Mouse (Mus musculus): ENCODE results near the gene Axdnd1. TPM values are rescaled to one million over a fixed set of nuclear protein-coding genes. Genes with fewer than 3 reads are reported as not detected.

The Axdnd1 gene
- polyA plus RNA-seq, 1 experiment from 2014 or later, result 0.13 TPM

DNA sequence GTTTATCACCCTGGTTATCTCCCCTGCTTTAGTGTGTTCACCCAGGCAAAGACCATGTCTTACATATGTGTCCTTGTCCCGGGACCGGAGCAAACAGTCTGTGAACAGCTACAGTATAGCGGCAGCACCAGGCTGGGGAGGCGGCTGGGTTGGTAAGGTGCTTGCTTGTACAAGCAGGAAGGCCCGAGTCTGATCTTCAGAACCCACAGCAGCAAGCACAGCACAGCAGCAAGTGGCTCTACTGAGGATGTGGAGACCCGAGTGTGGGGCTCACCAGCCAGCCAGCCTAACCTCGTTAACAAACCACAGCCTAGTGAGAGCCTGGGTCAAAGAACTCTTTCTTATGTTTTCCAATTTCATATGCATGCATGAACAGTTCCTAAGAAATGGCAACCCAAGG lies 140.8 kb downstream of the Axdnd1 start:
- Histone ChIP-seq H3K27me3 (replicated peaks) (no peaks in the 10 kb centered on the region), H3K4me2 (no peak overlapping the region), H3K4me3 (no peak overlapping the region), H3K9me3 (replicated peaks) (no peaks in the 10 kb centered on the region), H3K36me3 (no peaks in the 10 kb centered on the region), H3K4me1 (replicated peaks) (peaks cover 11% of the 10 kb centered on the region), H3K27ac (ENCODE audit: poor library complexity, severe bottlenecking) (no peak overlapping the region), H3K9ac (no peak overlapping the region)
- no peak for ATAC-seq (ENCODE audit: insufficient number of reproducible peaks, low FRiP score)
- WGBS, result 77% methylated on average over 7 of the region's 7 CpGs

DNA sequence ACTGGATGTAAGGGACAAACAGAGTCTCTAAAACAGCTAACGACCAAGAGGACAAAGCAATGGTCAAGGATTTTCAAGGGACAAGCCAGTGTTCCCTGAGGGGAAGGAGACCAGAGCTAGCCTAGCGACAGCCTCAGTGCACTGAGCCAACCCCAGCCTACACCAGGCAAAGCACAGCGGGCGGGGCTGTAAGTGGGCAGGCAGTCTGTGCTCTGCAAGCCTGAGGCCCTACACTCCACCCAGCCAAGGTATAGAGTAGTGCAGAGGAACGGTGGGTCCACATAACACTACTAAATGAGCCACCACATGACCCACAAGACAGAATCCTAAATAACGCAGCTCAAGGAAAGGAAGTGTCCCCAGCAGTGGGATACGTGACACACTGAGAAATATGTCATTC lies 147.3 kb downstream of the Axdnd1 start:
- WGBS, result 57% methylated on average over 7 of the region's 7 CpGs
- H3K9me3 ChIP-seq (replicated peaks), result no peaks in the 10 kb centered on the region

More for the DNA sequence above, 147.3 kb downstream of the Axdnd1 start:
- H3K4me2 ChIP-seq, result no peak overlapping the region
- H3K4me3 ChIP-seq, result no peak overlapping the region
- H3K4me1 ChIP-seq (replicated peaks), result 0 out of 2 replicates have a peak, but pooled peaks cover 3% of the 10 kb centered on the region
- no peak overlapping the region for H3K9ac ChIP-seq
- H3K27ac ChIP-seq (ENCODE audit: poor library complexity, severe bottlenecking), result no peak overlapping the region
- H3K36me3 ChIP-seq, result no peaks in the 10 kb centered on the region
- ATAC-seq (ENCODE audit: insufficient number of reproducible peaks, low FRiP score), result no peak
- H3K27me3 ChIP-seq (replicated peaks), result no peaks in the 10 kb centered on the region

Other genes with a start within 250 kb of the Axdnd1 start
- gene Fam163a, start 216.1 kb downstream of the Axdnd1 start, polyA plus RNA-seq (2016; fragmentation: Nextera tagmentation; extraction: Ambion mirVana), result 3.0 and 3.6 TPM in 2 replicates
- 0.10 TPM in 1 of 2 replicates, not detected in the other for gene Tdrd5, start 117.5 kb downstream of the Axdnd1 start, polyA plus RNA-seq (2016; fragmentation: Nextera tagmentation; extraction: Ambion mirVana)
- not detected in 2 replicates for gene Nphs2, start 110.4 kb downstream of the Axdnd1 start, polyA plus RNA-seq (2016; fragmentation: Nextera tagmentation; extraction: Ambion mirVana)
- 541 and 552 TPM in 2 replicates for gene Gm2000, start 55.1 kb downstream of the Axdnd1 start, polyA plus RNA-seq (2016; fragmentation: Nextera tagmentation; extraction: Ambion mirVana)
- gene Soat1, start 53.2 kb upstream of the Axdnd1 start, polyA plus RNA-seq (2016; fragmentation: Nextera tagmentation; extraction: Ambion mirVana), result 48.3 and 48.9 TPM in 2 replicates
- 0.06 and 0.40 TPM in 2 replicates for gene Gm10031, start 102.9 kb upstream of the Axdnd1 start, polyA plus RNA-seq (2016; fragmentation: Nextera tagmentation; extraction: Ambion mirVana)
- 4.1 and 5.0 TPM in 2 replicates for gene Abl2, start 137.6 kb upstream of the Axdnd1 start, polyA plus RNA-seq (2016; fragmentation: Nextera tagmentation; extraction: Ambion mirVana)